Mouse (Mus musculus) pancreas, adult 10 weeks (tissue): ENCODE measurements around the gene Il6st. TPM values are rescaled to one million over a fixed set of nuclear protein-coding genes. Genes with fewer than 3 reads are reported as not detected.

Experiments
- polyA plus RNA-seq: library from polyadenylated mRNA; stranded (reverse); fragments of 350-450 nt; fragmentation: Illumina TruSeq; extraction: RNeasy Lipid Tissue Mini Kit (QIAGEN cat#74804); gene quantifications from one replicate; pipeline ENCODE4 v1.2.3, GENCODE M21; 2015; ENCODE audit warnings: low read depth, low replicate concordance; ENCODE audit not compliant: insufficient read depth

The Il6st gene
- polyA plus RNA-seq = 33.9 TPM

GRCm38 (mm10) chr13:112463868-112464625 is at the start of gene Il6st:
TSS of gene Il6st (plus strand) at chr13:112464070.

Other genes with a start within 250 kb of the Il6st start
- not detected for gene Ankrd55, start 175.6 kb upstream of the Il6st start, polyA plus RNA-seq
- gene Il31ra, start 130.3 kb downstream of the Il6st start, polyA plus RNA-seq = 1.5 TPM
- gene Ddx4, start 188.4 kb downstream of the Il6st start, polyA plus RNA-seq = not detected
- 6.6 TPM for gene Slc38a9, start 196.7 kb downstream of the Il6st start, polyA plus RNA-seq